Mouse (Mus musculus) left cerebral cortex, postnatal 10 days (tissue): ENCODE data around the gene Rdh8. TPM values are rescaled to one million over a fixed set of nuclear protein-coding genes. Genes with fewer than 3 reads are reported as not detected.
"Not testable (repeated sequence)": the region's sequence is repeated elsewhere in the genome, so short reads cannot be mapped to it uniquely, and the experiment has no call there.

Experiments
- DNase-seq, 2 experiments: peaks; one replicate each; pipeline ENCODE4 v3.0.0; 2021 to 2022; ENCODE audit warnings: low spot score in 2 of 2, mixed read lengths in 1 of 2; ENCODE audit errors: extremely low spot score in 1 of 2
- intact Hi-C: fragments of 180-260 bp; cut with DNase I; formaldehyde crosslinking; loops from one replicate; pipeline ENCODE4 v1.15.1; 2025
- total RNA-seq, 2 experiments: library from RNA; stranded (reverse); gene quantifications; 2 replicates each; pipeline ENCODE4 v1.2.3; 2021

Rdh8 gene
- total RNA-seq, 2 experiments from 2014 or later, result not detected

GRCm38 (mm10) chr9:20830901-20831643, 12.8 kb downstream of the Rdh8 start:
- DNase-seq, result peak; percentile 91 to 96
- intact Hi-C loops, result loop anchor here (1.0 to 5.0 kb wide), 2 partner anchors 91 to 169 kb away; no protein-coding TSS in a partner anchor

- intact Hi-C loops, result loop anchor here (5.0 kb wide), 1 partner anchor 173 kb away; no protein-coding TSS in a partner anchor
- no peak for DNase-seq
Measured at GRCm38 (mm10) chr9:20834881-20835280, 16.6 kb downstream of the Rdh8 start.

- DNase-seq, intact Hi-C loops: not testable (repeated sequence)
Measured at GRCm38 (mm10) chr9:20835431-20835954, 17.2 kb downstream of the Rdh8 start.

GRCm38 (mm10) chr9:20837184-20837947, 19.1 kb downstream of the Rdh8 start:
- no peak for DNase-seq
- intact Hi-C loops, result no loop called here

- no peak for DNase-seq
- intact Hi-C loops, result no loop called here
Measured at GRCm38 (mm10) chr9:20838931-20839330, 20.6 kb downstream of the Rdh8 start.

- intact Hi-C loops, result no loop called here
- no peak for DNase-seq
Measured at GRCm38 (mm10) chr9:20842211-20842610, 23.9 kb downstream of the Rdh8 start.

- intact Hi-C loops, result no loop called here
- DNase-seq, result no peak
Measured at GRCm38 (mm10) chr9:20842670-20843069, 24.4 kb downstream of the Rdh8 start.

GRCm38 (mm10) chr9:20850179-20850578, 31.9 kb downstream of the Rdh8 start:
- no peak for DNase-seq
- intact Hi-C loops, result no loop called here

GRCm38 (mm10) chr9:20857131-20857530, 38.8 kb downstream of the Rdh8 start:
- intact Hi-C loops, result no loop called here
- DNase-seq, result no peak

- intact Hi-C loops, result no loop called here
- no peak for DNase-seq
Measured at GRCm38 (mm10) chr9:20859926-20860325, 41.6 kb downstream of the Rdh8 start.

GRCm38 (mm10) chr9:20861821-20862220, 43.5 kb downstream of the Rdh8 start:
- intact Hi-C loops, result no loop called here
- no peak for DNase-seq

GRCm38 (mm10) chr9:20862225-20862624, 43.9 kb downstream of the Rdh8 start:
- DNase-seq, result no peak
- intact Hi-C loops, result no loop called here

GRCm38 (mm10) chr9:20866879-20867278, 48.6 kb downstream of the Rdh8 start:
- intact Hi-C loops, result no loop called here
- DNase-seq, result no peak

GRCm38 (mm10) chr9:20868448-20869001, 50.2 kb downstream of the Rdh8 start, which contains the start of gene A230050P20Rik:
Gene A230050P20Rik, plus strand, starts transcription at chr9:20868642.
- intact Hi-C loops, result no loop called here
- DNase-seq, result peak; percentile 58 to 89

GRCm38 (mm10) chr9:20869246-20869645, 50.9 kb downstream of the Rdh8 start:
- DNase-seq, result peak in 1 of 2 experiments; percentile 47
- intact Hi-C loops, result no loop called here

- intact Hi-C loops, result no loop called here
- no peak for DNase-seq
Measured at GRCm38 (mm10) chr9:20870211-20871173, 52.2 kb downstream of the Rdh8 start.

- peak in 1 of 2 experiments; percentile 46 for DNase-seq
- intact Hi-C loops, result no loop called here
Measured at GRCm38 (mm10) chr9:20872991-20873390, 54.7 kb downstream of the Rdh8 start.

- intact Hi-C loops, result no loop called here
- DNase-seq, result no peak
Measured at GRCm38 (mm10) chr9:20873521-20873920, 55.2 kb downstream of the Rdh8 start.
